Mouse (Mus musculus): ENCODE measurements around the gene Phactr4. TPM values are rescaled to one million over a fixed set of nuclear protein-coding genes. Genes with fewer than 3 reads are reported as not detected.

Gene Phactr4
- polyA plus RNA-seq, 1 experiment from 2014 or later = 15.3 TPM

DNA sequence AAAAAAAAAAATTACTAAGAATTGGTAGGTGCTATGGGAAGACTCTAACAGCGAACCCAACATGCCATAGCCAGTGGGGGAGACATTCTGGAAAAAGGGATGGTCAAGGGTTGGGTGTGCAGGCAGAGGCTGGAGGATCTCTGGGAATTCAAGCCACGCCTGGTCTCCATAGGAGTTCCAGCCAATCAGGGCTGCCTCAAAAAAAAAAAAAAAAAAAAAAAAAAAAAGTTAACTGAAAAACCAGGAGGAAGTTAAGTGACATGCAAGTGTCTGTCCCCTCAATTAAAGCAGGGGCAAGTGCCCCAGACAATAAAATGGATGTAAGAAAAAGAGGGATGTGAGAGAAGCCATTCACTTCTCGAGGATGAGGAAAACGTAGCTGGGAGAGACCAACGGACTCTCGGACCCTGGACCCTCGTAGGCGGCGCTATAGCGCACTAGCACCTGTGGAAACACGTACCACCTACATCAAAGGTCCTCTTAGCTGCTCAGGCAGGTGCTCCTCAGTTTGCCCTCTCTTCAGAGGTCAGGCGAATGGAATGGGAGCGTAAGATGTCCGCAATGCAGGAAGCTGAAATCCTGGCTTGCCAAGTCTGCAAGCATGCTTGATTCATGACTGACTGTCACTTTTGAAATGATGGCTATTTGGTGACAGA is 10.6 kb upstream of the Phactr4 start:
- H3K4me1 ChIP-seq (ENCODE audit: insufficient read depth, low read depth, low read length) = no peaks in the 10 kb centered on the region
- no peaks in the 10 kb centered on the region for H3K9me3 ChIP-seq (ENCODE audit: low read length)
- H3K4me3 ChIP-seq (ENCODE audit: low read depth, low read length) = no peak overlapping the region
- H3K27me3 ChIP-seq (replicated peaks; ENCODE audit: insufficient read depth, low read length) = no peaks in the 10 kb centered on the region
- 0 out of 2 replicates have a peak overlapping the region, but pooled peaks have one; percentile 5 for H3K4me2 ChIP-seq (replicated peaks; ENCODE audit: low read depth, low read length)
- ATAC-seq (no peak), DNase-seq (ENCODE audit: low spot score) (no peak)
- H3K27ac ChIP-seq (ENCODE audit: low read length) = no peak overlapping the region
- H3K36me3 ChIP-seq (ENCODE audit: insufficient read depth, low read length) = no peaks in the 10 kb centered on the region
- WGBS = 9% methylated on average over 14 of the region's 14 CpGs
- TF ChIP-seq EP300 (IDR thresholded peaks at IDR 0.05) (no peak), CTCF (IDR thresholded peaks at IDR 0.05) (no peak)
- H3K9ac ChIP-seq (replicated peaks; ENCODE audit: low read depth) = no peak overlapping the region

- WGBS = 15% methylated on average over 9 of the region's 9 CpGs
- H3K4me2 ChIP-seq (replicated peaks; ENCODE audit: low read depth, low read length) = no peak overlapping the region
- peak; percentile 19; the same call in 1 of the 2 replicates for ATAC-seq
These were observed 5.8 kb upstream of the Phactr4 start for GRCm38 (mm10) chr4:132428022-132428542.

GRCm38 (mm10) chr4:132427493-132427892 is 5.2 kb upstream of the Phactr4 start:
- Histone ChIP-seq H3K36me3 (ENCODE audit: insufficient read depth, low read length) (no peaks in the 10 kb centered on the region), H3K4me2 (replicated peaks; ENCODE audit: low read depth, low read length) (no peak overlapping the region), H3K9ac (replicated peaks; ENCODE audit: low read depth) (no peak overlapping the region), H3K9me3 (ENCODE audit: low read length) (no peaks in the 10 kb centered on the region), H3K4me1 (ENCODE audit: insufficient read depth, low read depth, low read length) (no peaks in the 10 kb centered on the region), H3K27ac (ENCODE audit: low read length) (no peak overlapping the region), H3K4me3 (ENCODE audit: low read depth, low read length) (no peak overlapping the region), H3K27me3 (replicated peaks; ENCODE audit: insufficient read depth, low read length) (no peaks in the 10 kb centered on the region)
- DNase-seq (ENCODE audit: low spot score) (no peak), ATAC-seq (no peak)
- TF ChIP-seq EP300 (IDR thresholded peaks at IDR 0.05) (no peak), CTCF (IDR thresholded peaks at IDR 0.05) (no peak)
- WGBS = 73% methylated on average over 4 of the region's 4 CpGs

More at GRCm38 (mm10) chr4:132428022-132428542, 5.8 kb upstream of the Phactr4 start:
- no peak for DNase-seq (ENCODE audit: low spot score)
- Histone ChIP-seq H3K9me3 (ENCODE audit: low read length) (no peaks in the 10 kb centered on the region), H3K27ac (ENCODE audit: low read length) (no peak overlapping the region), H3K27me3 (replicated peaks; ENCODE audit: insufficient read depth, low read length) (no peaks in the 10 kb centered on the region), H3K4me3 (ENCODE audit: low read depth, low read length) (no peak overlapping the region), H3K36me3 (ENCODE audit: insufficient read depth, low read length) (no peaks in the 10 kb centered on the region), H3K9ac (replicated peaks; ENCODE audit: low read depth) (no peak overlapping the region), H3K4me1 (ENCODE audit: insufficient read depth, low read depth, low read length) (no peaks in the 10 kb centered on the region)
- no peak for TF ChIP-seq CTCF (IDR thresholded peaks at IDR 0.05)
- no peak for TF ChIP-seq EP300 (IDR thresholded peaks at IDR 0.05)

DNA sequence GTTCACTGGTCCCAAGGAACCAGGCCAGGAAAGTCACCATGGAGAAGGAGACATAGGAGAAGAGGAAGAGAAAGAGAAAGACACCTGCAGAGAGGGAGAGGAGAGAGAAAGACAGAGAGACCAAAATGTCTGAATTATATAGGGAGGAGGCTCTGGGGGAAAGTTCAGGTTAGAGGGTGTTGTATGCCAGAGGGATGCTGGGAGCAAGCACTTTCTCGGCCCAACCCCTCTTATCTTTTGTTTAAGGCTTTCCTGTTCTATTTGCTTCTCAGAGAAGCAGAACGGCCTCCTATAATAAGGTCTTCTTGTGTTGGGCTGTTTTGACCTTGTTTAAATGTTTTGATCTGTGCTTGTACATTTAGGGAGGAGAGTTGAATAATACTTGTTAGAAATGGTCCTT is 3.7 kb upstream of the Phactr4 start:
- Histone ChIP-seq H3K27me3 (replicated peaks; ENCODE audit: insufficient read depth, low read length) (no peaks in the 10 kb centered on the region), H3K27ac (ENCODE audit: low read length) (no peak overlapping the region), H3K9ac (replicated peaks; ENCODE audit: low read depth) (no peak overlapping the region), H3K9me3 (ENCODE audit: low read length) (no peaks in the 10 kb centered on the region), H3K4me2 (replicated peaks; ENCODE audit: low read depth, low read length) (no peak overlapping the region), H3K36me3 (ENCODE audit: insufficient read depth, low read length) (no peaks in the 10 kb centered on the region), H3K4me1 (ENCODE audit: insufficient read depth, low read depth, low read length) (peaks cover 1% of the 10 kb centered on the region), H3K4me3 (ENCODE audit: low read depth, low read length) (no peak overlapping the region)
- no peak for TF ChIP-seq CTCF (IDR thresholded peaks at IDR 0.05)
- no peak for TF ChIP-seq EP300 (IDR thresholded peaks at IDR 0.05)
- DNase-seq (ENCODE audit: low spot score) = no peak
- no peak for ATAC-seq
- WGBS = 35% methylated on average over 2 of the region's 2 CpGs

DNA sequence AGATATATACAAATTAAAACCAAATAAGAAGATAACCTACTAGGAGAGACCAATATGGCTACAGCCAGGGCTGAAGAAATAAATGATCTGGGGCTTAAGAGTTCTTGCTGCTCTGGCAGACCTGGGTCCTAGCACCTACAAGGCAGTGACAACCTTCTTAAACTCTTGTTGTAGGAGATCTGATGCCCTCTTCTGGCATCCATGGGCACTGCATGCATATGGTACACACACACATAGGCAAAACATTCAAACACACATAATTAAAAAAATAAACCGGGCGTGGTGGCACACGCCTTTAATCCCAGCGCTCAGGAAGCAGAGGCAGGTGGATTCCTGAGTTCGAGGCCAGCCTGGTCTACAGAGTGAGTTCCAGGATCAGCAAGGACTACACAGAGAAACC is 2.5 kb upstream of the Phactr4 start:
- Histone ChIP-seq H3K36me3 (ENCODE audit: insufficient read depth, low read length) (no peaks in the 10 kb centered on the region), H3K4me3 (ENCODE audit: low read depth, low read length) (no peak overlapping the region), H3K4me1 (ENCODE audit: insufficient read depth, low read depth, low read length) (peaks cover 6% of the 10 kb centered on the region), H3K9me3 (ENCODE audit: low read length) (no peaks in the 10 kb centered on the region), H3K4me2 (replicated peaks; ENCODE audit: low read depth, low read length) (no peak overlapping the region), H3K27me3 (replicated peaks; ENCODE audit: insufficient read depth, low read length) (no peaks in the 10 kb centered on the region), H3K9ac (replicated peaks; ENCODE audit: low read depth) (no peak overlapping the region), H3K27ac (ENCODE audit: low read length) (no peak overlapping the region)
- DNase-seq (ENCODE audit: low spot score) (no peak), ATAC-seq (no peak)
- TF ChIP-seq EP300 (IDR thresholded peaks at IDR 0.05) (no peak), CTCF (IDR thresholded peaks at IDR 0.05) (peak; percentile 22; the same call in 1 of the 2 replicates)
- WGBS = 93% methylated on average over 5 of the region's 5 CpGs

- DNase-seq (ENCODE audit: low spot score) = peak; percentile 56
- no peak for ATAC-seq
- WGBS = under 1% methylated on average over 11 of the region's 13 CpGs
- Histone ChIP-seq H3K27me3 (replicated peaks; ENCODE audit: insufficient read depth, low read length) (no peaks in the 10 kb centered on the region), H3K9ac (replicated peaks; ENCODE audit: low read depth) (peak overlapping the region; percentile 74), H3K4me2 (replicated peaks; ENCODE audit: low read depth, low read length) (peak overlapping the region; percentile 59), H3K36me3 (ENCODE audit: insufficient read depth, low read length) (no peaks in the 10 kb centered on the region), H3K4me3 (ENCODE audit: low read depth, low read length) (peak overlapping the region; percentile 89), H3K4me1 (ENCODE audit: insufficient read depth, low read depth, low read length) (peaks cover 9% of the 10 kb centered on the region), H3K9me3 (ENCODE audit: low read length) (no peaks in the 10 kb centered on the region), H3K27ac (ENCODE audit: low read length) (peak overlapping the region; percentile 97)
- TF ChIP-seq CTCF (IDR thresholded peaks at IDR 0.05) (no peak), EP300 (IDR thresholded peaks at IDR 0.05) (no peak)
These were observed 750 bp downstream of the Phactr4 start for GRCm38 (mm10) chr4:132421556-132421922.

All from lung, postnatal 0 days (tissue).